Mouse (Mus musculus) myocyte (in vitro differentiated cells): Measurements from ENCODE around the gene Mbnl1.

Experiments
- E2F4 ChIP-seq: IDR thresholded peaks from one replicate; pipeline ENCODE4 v1.6.1; 2011; ENCODE audit warnings: mild to moderate bottlenecking, control low read depth, moderate library complexity; ENCODE audit not compliant: insufficient read depth
- MYOD1 ChIP-seq, 3 experiments: IDR thresholded peaks; one replicate each; pipeline ENCODE4 v1.6.1; 2011; ENCODE audit warnings: control low read depth in 2 of 3, low read depth in 2 of 3, mild to moderate bottlenecking in 2 of 3, moderate library complexity in 1 of 3; ENCODE audit not compliant: insufficient read length in 2 of 3, control insufficient read depth in 1 of 3
- MYOG ChIP-seq, 3 experiments: IDR thresholded peaks; one replicate each; pipeline ENCODE4 v1.6.1; 2011; ENCODE audit warnings: control low read depth in 2 of 3, low read depth in 2 of 3, mild to moderate bottlenecking in 2 of 3; ENCODE audit not compliant: insufficient read length in 2 of 3, control insufficient read depth in 1 of 3, insufficient read depth in 1 of 3
- POLR2A ChIP-seq: IDR thresholded peaks from one replicate; pipeline ENCODE4 v1.6.1; 2011; ENCODE audit warnings: low read depth, mild to moderate bottlenecking, control low read depth, moderate library complexity; ENCODE audit not compliant: insufficient read length
- POLR2AphosphoS2 ChIP-seq: IDR thresholded peaks from one replicate; pipeline ENCODE4 v1.6.1; 2011; ENCODE audit warnings: low read depth, control low read depth; ENCODE audit not compliant: insufficient read length
- SRF ChIP-seq: IDR thresholded peaks from one replicate; pipeline ENCODE4 v1.6.1; 2011; ENCODE audit warnings: low read depth; ENCODE audit not compliant: control insufficient read depth, insufficient read length
- TCF12 ChIP-seq: IDR thresholded peaks from one replicate; pipeline ENCODE4 v1.6.1; 2011; ENCODE audit warnings: mild to moderate bottlenecking, control low read depth; ENCODE audit not compliant: poor library complexity, insufficient read depth, severe bottlenecking

- TF ChIP-seq SRF (no peak), POLR2A (no peak), MYOD1 (IDR thresholded peaks at IDR 0.05; ENCODE audit: control insufficient read depth in 1 of 3, insufficient read length in 2 of 3, low read depth in 2 of 3) (no peak), TCF12 (no peak), POLR2AphosphoS2 (no peak), MYOG (IDR thresholded peaks at IDR 0.05; ENCODE audit: control insufficient read depth in 1 of 3, insufficient read depth in 1 of 3, insufficient read length in 2 of 3, low read depth in 2 of 3) (no peak), E2F4 (no peak)
These were observed 165.9 kb downstream of the Mbnl1 start for GRCm38 (mm10) chr3:60638530-60638929.
